Mouse (Mus musculus) skeletal muscle tissue, adult 2 months (tissue): Measurements from ENCODE around the gene Ireb2.
"Not testable (repeated sequence)": the region's sequence is repeated elsewhere in the genome, so short reads cannot be mapped to it uniquely, and the experiment has no call there.

Experiments
- DNase-seq: peaks from one replicate; pipeline ENCODE4 v3.0.0-alpha.2; 2012; ENCODE audit warnings: low read depth, low spot score

Ireb2 gene

GRCm38 (mm10) chr9:54897097-54897496 is 33.5 kb downstream of the Ireb2 start:
- no peak for DNase-seq

GRCm38 (mm10) chr9:54909446-54909845 is 45.9 kb downstream of the Ireb2 start:
- DNase-seq, result no peak

- no peak for DNase-seq
These were observed 52.0 kb downstream of the Ireb2 start for GRCm38 (mm10) chr9:54915576-54915975.

- no peak for DNase-seq
These were observed 52.8 kb downstream of the Ireb2 start for GRCm38 (mm10) chr9:54916401-54916800.

- peak; percentile 93 for DNase-seq
These were observed 53.6 kb downstream of the Ireb2 start, which contains the start of gene Hykk for GRCm38 (mm10) chr9:54917010-54917677. Gene Hykk, plus strand, starts transcription at chr9:54917283.

- no peak for DNase-seq
These were observed 54.6 kb downstream of the Ireb2 start for GRCm38 (mm10) chr9:54918191-54918590.

- DNase-seq, result no peak
These were observed 55.2 kb downstream of the Ireb2 start for GRCm38 (mm10) chr9:54918781-54919180.

- DNase-seq, result no peak
These were observed 56.4 kb downstream of the Ireb2 start for GRCm38 (mm10) chr9:54919946-54920345.

GRCm38 (mm10) chr9:54930741-54931140 is 67.2 kb downstream of the Ireb2 start:
- no peak for DNase-seq

- no peak for DNase-seq
These were observed 68.2 kb downstream of the Ireb2 start for GRCm38 (mm10) chr9:54931765-54932164.

GRCm38 (mm10) chr9:54932379-54932778 is 68.8 kb downstream of the Ireb2 start:
- no peak for DNase-seq

GRCm38 (mm10) chr9:54942071-54942470 is 78.5 kb downstream of the Ireb2 start:
- no peak for DNase-seq

GRCm38 (mm10) chr9:54944467-54944866 is 80.9 kb downstream of the Ireb2 start:
- no peak for DNase-seq

- DNase-seq, result no peak
These were observed 82.7 kb downstream of the Ireb2 start for GRCm38 (mm10) chr9:54946256-54946655.

- DNase-seq, result no peak
These were observed 85.9 kb downstream of the Ireb2 start for GRCm38 (mm10) chr9:54949465-54949864.

GRCm38 (mm10) chr9:54950162-54950561 is 86.6 kb downstream of the Ireb2 start:
- not testable (repeated sequence) for DNase-seq

- DNase-seq, result peak; percentile 92
These were observed 87.2 kb downstream of the Ireb2 start, which contains the start of the genes Psma4 and AY074887 for GRCm38 (mm10) chr9:54950575-54951321. Gene Psma4, plus strand, starts transcription at chr9:54950790. Gene AY074887, minus strand, starts transcription at chr9:54950998.

- DNase-seq, result no peak
These were observed 97.5 kb downstream of the Ireb2 start for GRCm38 (mm10) chr9:54961059-54961458.
